Mouse (Mus musculus) megakaryocyte, adult 5-6 weeks (primary cell): ENCODE data around the gene Tufm. TPM values are rescaled to one million over a fixed set of nuclear protein-coding genes. Genes with fewer than 3 reads are reported as not detected.

Experiments used
- ATAC-seq: 2 replicates; pipeline ENCODE4 v1.8.0; 2016; ENCODE audit warnings: mild to moderate bottlenecking, inconsistent platforms; ENCODE audit not compliant: poor library complexity, severe bottlenecking
- total RNA-seq, 2 experiments: library from RNA; stranded (forward) in 1 of 2; stranded (reverse) in 1 of 2; fragments of 153-499, 151-499 nt in 1 of 2; fragments of 221-1000, 200-1000 nt in 1 of 2; gene quantifications; 2 replicates each; pipeline versions ENCODE4 v1.2.3 to v1.2.4; 2015 to 2017

Tufm gene
- total RNA-seq, 2 experiments from 2014 or later = 40.2 to 44.9 TPM

GRCm38 (mm10) chr7:126496475-126496874, 9.3 kb downstream of the Tufm start:
- ATAC-seq = no peak

- no peak for ATAC-seq
These were observed 10.8 kb downstream of the Tufm start for GRCm38 (mm10) chr7:126497966-126498365.

- ATAC-seq = no peak
These were observed 12.3 kb downstream of the Tufm start for GRCm38 (mm10) chr7:126499416-126499815.

GRCm38 (mm10) chr7:126501684-126502022, 14.5 kb downstream of the Tufm start:
- no peak for ATAC-seq

GRCm38 (mm10) chr7:126502023-126502741, 15.0 kb downstream of the Tufm start:
- peak; percentile 49 for ATAC-seq

- 0 out of 2 replicates have a peak, but pooled peaks have one; percentile 1 for ATAC-seq
These were observed 15.6 kb downstream of the Tufm start for GRCm38 (mm10) chr7:126502751-126503150.

- peak; percentile 87 for ATAC-seq
These were observed 16.2 kb downstream of the Tufm start, which contains the start of gene Atxn2l for GRCm38 (mm10) chr7:126503273-126503878. Gene Atxn2l, minus strand, starts transcription at chr7:126503437.

- no peak for ATAC-seq
These were observed 17.8 kb downstream of the Tufm start for GRCm38 (mm10) chr7:126504913-126505312.

GRCm38 (mm10) chr7:126507126-126507778, 20.1 kb downstream of the Tufm start:
- no peak for ATAC-seq

- no peak for ATAC-seq
These were observed 24.1 kb downstream of the Tufm start for GRCm38 (mm10) chr7:126511287-126511686.

GRCm38 (mm10) chr7:126518261-126518941, 31.2 kb downstream of the Tufm start:
- no peak for ATAC-seq

- no peak for ATAC-seq
These were observed 32.4 kb downstream of the Tufm start for GRCm38 (mm10) chr7:126519513-126519912.

GRCm38 (mm10) chr7:126523316-126523715, 36.2 kb downstream of the Tufm start:
- ATAC-seq = no peak

GRCm38 (mm10) chr7:126528166-126528577, 41.0 kb downstream of the Tufm start:
- ATAC-seq = peak; percentile 49; the same call in 1 of the 2 replicates

GRCm38 (mm10) chr7:126533434-126533833, 46.3 kb downstream of the Tufm start:
- ATAC-seq = no peak

- ATAC-seq = peak; percentile 43
These were observed 48.6 kb downstream of the Tufm start for GRCm38 (mm10) chr7:126535766-126536165.

- no peak for ATAC-seq
These were observed 49.3 kb downstream of the Tufm start for GRCm38 (mm10) chr7:126536466-126536865.

- peak; percentile 60 for ATAC-seq
These were observed 50.8 kb downstream of the Tufm start for GRCm38 (mm10) chr7:126537820-126538585.
